Mouse (Mus musculus): ENCODE measurements around the gene Hsdl1.
A peak's percentile ranks its signal among the peaks of the same experiment; 100 is the strongest.

Gene Hsdl1

DNA sequence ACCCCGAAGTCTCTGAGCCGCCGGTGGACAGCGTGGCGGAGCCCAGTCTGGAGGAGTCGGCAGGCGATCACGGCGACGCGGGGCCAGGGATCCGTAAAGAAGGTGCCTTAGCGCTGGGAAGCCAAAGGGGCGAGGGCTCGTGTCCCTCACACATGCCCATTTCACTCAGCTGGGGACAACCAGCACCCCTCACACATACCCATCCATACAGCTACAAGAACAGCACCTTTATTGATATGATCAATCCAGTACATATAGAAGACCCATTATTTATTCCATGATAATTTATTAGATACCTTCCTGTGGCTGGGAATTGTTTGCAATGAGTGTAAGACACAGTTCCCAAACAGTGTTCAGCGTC is 363 bp upstream of the Hsdl1 start:
- DNase-seq = no peak

DNA sequence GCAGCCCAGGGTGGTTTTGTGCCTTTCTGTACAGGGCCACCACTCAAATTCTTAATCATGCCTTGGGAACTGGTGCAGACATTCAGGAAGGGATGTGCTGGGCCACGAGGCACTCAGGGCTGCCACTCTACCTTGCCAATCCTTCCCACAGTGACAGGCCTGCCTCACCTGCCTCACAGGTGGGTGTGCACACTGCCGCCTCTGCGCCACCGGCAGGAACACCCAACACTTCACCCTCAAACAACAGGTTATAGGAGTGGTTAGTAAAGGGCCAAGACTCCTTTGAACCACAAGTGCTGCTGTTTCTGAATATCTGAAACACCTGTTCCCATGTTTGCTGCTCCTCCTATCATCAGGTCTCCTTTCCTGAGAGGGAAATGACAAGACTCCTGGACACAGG is 2.6 kb downstream of the Hsdl1 start:
- no peak for DNase-seq

GRCm38 (mm10) chr8:119571135-119571534 is 3.8 kb downstream of the Hsdl1 start:
- DNase-seq = no peak

GRCm38 (mm10) chr8:119569881-119570280 is 5.1 kb downstream of the Hsdl1 start:
- no peak for DNase-seq

DNA sequence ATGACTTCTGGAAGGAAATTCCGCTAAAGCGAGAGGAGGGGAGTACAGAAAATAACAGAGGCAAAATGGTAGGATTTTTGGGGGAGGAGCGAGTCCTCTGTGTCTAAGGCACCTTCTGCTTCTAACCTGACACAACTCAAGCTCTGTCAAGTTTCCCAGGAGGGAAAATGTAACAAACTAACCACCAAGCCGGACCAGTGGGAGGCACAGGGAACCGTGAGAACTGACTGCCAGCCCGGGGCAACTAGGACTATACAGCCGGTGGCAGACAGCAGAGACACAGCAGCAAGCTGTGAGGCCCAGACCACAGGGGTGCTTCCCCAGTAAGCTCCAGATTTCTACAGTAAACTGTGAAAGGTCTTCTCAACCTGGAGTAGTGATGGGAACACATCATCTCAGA is 6.0 kb downstream of the Hsdl1 start:
- no peak for DNase-seq

DNA sequence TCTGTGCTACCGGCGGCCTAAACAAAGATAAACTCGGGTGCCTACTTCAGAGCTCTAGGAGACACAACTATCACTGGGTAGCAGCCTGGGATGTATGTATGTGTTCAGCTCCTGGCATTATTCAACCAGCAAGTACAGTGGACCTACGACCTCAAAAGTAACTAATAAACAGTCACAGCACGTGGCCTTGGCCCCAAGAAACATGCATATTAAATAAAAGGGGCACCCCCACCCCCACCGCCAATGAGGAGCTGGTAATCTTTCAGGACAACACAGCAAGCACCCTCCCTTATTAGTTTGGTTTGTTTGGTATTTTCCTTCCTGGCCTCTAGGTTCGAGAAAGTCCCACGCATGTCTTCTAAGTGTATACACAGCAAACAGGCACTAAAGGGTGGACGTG is 6.7 kb downstream of the Hsdl1 start:
- DNase-seq = no peak

DNA sequence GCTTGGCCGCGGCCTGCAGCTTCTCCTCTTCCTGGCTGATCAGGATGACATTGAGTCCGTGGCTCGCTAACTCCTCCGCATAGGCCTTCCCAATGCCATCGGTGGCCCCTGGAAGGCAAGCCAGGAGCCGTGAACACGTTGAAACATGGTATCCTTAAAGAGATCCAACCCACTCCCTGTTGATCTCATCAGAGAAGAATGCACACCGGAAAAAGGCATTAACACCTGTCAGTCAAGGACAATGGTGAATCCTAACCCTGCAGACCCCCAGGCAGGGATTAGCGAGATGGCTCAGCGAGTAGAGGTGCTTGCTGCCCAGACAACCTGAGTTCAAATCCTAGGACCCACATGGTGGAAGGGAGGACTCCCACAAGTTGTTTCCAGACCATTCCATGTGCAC is 8.6 kb downstream of the Hsdl1 start:
- DNase-seq = no peak

GRCm38 (mm10) chr8:119563849-119564251 is 11.1 kb downstream of the Hsdl1 start:
- peak in 1 of 2 experiments; percentile 20 for DNase-seq

DNA sequence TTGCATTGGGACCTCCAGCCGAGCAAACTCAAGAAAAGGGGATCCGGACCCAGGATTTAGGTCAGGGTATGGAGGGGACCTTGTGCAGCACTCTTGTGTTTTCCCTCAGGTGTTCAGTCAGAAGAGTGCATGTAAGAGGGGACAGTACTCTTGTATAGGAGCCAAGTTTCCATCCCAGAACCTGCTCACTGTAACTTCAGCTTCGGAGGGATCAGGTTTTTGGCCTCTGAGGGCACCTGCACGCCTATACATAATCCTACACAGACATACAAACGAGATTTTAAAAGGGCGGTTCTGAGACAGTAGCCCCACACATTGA is 15.6 kb downstream of the Hsdl1 start:
- no peak for DNase-seq

- peak; percentile 99 to 100 for DNase-seq
Measured at GRCm38 (mm10) chr8:119558603-119559401, 16.2 kb downstream of the Hsdl1 start, which contains the start of gene Mbtps1. TSS of gene Mbtps1 (minus strand) at chr8:119558735.

DNA sequence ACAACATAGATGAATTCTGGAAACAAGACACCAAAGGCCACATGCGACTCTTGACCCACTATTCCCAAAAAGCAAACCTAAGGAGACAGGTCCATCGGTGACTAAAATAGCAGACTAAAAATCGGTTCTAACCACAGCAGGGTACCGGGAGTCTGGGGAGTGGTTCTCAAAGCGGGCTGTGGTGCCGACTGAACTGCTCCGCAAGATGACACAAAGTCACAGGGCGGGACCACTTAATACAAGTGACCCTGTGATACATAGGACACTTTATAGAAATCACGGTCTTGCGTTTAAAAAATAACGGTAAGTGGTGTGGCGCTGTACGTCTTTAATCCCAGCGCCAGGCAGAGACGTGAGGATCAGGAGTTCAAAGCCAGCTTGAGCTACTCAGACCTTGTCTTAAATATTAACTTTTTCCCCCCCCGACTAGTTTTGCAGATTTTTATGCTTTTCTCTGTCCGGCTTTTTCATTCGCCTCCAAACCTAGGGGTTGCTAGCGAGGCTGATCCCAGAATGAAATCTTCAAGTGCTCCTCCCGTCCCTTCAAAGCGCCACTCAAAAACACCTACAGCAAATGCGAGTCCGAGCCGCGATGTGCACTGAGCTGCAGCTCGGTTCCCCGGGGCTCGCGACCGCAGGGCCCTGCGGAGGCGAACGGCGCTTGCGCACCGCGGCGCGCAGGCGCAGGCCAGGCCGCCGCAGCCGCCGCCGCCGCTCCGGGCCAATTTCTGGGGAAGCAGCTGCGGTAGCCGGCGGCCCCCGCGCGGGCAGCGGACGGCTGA is 17.0 kb downstream of the Hsdl1 start:
- peak; percentile 90 to 91 for DNase-seq

GRCm38 (mm10) chr8:119557132-119557531 is 17.9 kb downstream of the Hsdl1 start:
- peak; percentile 24 to 31 for DNase-seq

DNA sequence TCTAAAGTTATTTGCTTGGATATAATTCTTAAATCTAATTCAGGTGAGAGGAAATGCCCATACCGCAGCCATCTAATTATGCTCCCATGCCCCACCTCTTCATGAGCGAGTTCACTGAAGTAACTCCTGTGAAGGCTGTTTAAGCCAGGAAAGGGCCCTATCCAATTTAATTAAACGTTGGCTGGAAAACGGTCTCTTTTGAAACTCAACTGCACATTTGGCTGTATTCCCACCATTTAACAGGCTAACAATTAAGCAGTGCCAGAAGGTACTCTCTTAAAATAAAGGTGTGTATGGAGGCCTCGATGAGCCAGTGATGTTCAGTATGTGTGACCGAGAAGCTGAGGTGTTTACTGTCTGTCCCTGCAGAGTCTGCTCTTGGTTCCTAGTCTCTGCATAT is 19.1 kb downstream of the Hsdl1 start:
- no peak for DNase-seq

DNA sequence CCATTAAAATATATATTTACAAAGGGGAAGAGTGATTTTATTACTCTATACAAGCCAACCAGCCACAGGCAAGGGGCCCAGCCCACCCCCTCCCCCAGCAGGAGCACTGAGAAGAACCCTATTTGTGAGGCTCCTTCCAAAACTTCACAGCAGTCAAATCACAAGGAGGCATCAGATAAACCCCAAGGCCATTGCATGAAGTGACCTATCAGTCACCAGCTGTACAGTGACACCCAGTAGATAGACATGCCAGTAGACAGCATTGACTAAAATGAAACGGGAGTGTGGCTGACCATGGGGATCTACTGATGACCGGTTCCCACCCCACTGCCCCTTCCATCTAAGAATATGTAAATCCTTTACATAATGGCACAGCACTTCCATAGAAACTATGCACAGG is 22.0 kb downstream of the Hsdl1 start:
- no peak for DNase-seq

GRCm38 (mm10) chr8:119548560-119549113 is 26.3 kb downstream of the Hsdl1 start:
- DNase-seq = no peak

GRCm38 (mm10) chr8:119547019-119547691 is 27.8 kb downstream of the Hsdl1 start:
- no peak for DNase-seq

GRCm38 (mm10) chr8:119545791-119546190 is 29.2 kb downstream of the Hsdl1 start:
- DNase-seq = no peak

DNA sequence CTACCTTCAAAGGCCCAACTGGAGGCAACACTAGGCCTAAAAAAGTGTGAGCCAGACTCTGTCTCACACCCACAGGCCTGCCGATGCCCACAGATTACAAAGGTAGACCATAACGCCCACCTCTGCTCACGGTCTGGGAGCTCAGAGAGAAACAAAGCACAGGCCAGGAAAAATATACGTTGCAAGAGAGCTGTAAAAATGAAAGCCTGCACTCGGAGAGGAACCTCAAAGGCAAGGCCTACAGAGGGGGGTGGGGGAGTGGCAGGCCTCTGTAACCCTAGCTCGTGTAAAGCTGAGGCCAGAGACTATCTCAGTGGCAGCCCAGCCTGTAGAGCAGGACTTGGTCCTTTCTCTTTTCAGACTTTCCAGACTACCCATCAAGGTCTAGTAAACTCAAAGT is 29.8 kb downstream of the Hsdl1 start:
- no peak for DNase-seq

DNA sequence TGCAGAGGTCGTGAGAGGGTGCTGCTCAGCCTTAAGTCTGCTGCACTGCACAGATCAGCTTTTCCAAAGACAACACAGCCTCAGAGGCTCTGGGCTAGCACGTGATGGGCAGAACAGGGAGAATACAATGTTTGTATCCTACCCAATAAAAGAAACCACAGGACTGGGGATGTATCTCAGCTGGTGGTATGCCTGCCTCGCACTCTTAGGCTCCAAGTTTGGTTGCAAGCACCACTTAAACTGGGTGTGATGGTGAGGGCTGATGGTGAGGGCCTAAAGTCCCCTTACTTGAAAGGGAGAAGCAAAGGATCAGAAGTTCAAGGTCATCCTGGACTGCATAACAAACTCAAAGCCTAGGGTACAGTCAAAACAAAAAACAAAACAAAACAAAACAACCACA is 30.4 kb downstream of the Hsdl1 start:
- DNase-seq = no peak

- DNase-seq = no peak
Measured at GRCm38 (mm10) chr8:119531973-119532372, 43.0 kb downstream of the Hsdl1 start.

DNA sequence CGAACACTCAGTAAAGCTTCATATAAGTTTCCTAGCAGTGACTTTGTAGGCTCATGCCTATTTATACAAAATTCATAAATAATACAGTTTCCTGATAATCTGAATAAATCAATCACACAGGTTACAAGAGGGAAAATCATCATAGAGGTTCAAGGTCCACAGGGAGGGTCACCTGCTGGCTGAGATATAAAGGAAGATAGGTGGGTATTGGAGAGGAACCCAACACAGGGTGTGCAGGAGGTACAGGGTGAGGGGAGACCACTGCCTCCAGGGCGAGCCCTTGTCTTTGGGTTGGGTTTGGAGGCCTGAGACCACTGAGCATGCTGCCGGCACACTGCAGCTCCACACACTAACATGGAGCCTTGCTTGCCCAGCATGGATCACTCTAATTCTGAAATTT is 43.6 kb downstream of the Hsdl1 start:
- DNase-seq = no peak

- DNase-seq = no peak
Measured at GRCm38 (mm10) chr8:119530937-119531336, 44.0 kb downstream of the Hsdl1 start.

GRCm38 (mm10) chr8:119528762-119529161 is 46.2 kb downstream of the Hsdl1 start:
- no peak for DNase-seq

DNA sequence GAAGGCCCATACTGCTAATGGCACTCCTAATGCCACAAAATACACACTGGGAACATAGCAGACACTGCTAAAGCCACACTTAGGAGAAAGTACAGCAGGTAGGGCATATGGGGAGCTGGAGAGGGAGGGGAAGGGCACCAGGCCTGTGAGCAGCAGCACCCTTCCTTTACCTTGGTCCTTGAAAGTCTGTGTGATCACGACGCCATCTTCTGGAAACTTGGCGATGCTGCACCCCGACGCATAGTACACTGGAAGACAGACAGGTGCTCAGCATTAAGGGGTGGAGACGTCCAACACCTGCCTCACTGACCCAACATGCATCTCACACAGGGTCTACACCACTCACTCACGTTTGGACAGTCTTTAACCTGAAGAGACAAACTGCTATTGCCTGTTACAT is 54.9 kb downstream of the Hsdl1 start:
- peak; percentile 42 to 52 for DNase-seq
